Mouse (Mus musculus) 3134 (cell line): ENCODE measurements around the gene Aqp9.

Source experiments
- DNase-seq: peaks from one replicate; pipeline ENCODE4 v3.0.0-alpha.2; 2011; ENCODE audit warnings: low spot score; ENCODE audit not compliant: insufficient read length; ENCODE audit errors: extremely low read depth

The Aqp9 gene

DNA sequence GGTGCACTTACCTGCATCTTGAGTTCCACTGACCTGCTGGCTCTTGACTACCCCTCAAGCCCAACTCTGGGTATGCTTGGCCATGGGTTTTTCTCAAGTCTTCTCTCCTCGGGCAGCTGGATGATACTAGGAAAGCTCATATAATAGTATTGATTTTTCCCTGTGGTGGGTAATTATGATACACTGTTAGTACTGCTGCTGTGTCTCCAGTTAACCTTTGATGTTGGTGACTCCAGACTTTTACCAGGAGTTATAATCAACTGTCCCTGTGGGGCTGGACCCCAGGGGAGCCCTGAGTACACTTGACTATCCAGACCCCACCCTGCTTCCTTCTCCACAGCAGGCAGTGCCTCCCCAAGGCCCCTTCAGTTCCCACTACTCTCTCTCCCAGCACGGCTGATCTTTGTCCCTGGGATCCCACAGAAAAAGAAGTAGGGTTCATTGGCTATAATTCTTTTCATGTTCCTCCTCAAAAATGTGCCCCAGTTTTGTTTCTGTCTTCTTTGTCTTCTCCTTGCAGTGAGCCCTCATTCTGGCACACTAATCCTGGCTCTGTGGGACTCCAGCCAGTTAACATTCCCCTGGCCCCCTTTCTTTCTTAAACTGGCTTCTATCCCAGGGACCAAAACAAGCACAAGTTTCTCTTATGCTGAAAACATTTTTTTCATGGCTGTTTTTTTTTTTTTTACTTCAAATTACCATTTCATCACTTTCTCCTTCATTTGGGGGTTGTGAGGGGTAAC lies 838 bp downstream of the Aqp9 start:
- no peak for DNase-seq

DNA sequence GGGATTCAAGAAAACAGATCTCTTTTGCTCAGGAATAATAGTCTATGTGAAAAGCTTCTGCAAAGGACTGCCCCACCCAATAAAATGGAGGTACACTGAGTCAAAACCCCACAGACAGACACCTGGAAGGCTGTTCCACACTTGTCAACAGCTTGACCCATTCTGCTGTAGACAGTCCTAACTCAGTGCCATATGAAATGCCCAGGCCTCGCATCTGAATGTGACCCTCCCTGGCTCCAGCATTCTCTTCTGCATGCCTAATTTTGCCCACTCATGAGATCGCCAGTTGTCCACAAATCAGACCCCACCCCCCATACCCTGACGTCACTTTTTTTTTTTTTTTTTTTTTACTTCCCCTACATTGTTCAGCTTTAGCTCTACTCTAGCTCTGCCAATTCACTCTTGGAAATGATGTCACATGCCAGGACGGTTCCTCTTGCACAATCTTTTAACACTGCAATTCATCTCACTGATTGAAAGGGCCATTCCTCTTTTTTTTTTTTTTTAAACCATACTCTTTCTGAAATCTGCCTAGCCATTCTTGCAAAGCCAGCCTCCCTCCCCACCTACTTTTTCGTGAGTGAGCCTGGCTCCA lies 1.5 kb downstream of the Aqp9 start:
- no peak for DNase-seq

DNA sequence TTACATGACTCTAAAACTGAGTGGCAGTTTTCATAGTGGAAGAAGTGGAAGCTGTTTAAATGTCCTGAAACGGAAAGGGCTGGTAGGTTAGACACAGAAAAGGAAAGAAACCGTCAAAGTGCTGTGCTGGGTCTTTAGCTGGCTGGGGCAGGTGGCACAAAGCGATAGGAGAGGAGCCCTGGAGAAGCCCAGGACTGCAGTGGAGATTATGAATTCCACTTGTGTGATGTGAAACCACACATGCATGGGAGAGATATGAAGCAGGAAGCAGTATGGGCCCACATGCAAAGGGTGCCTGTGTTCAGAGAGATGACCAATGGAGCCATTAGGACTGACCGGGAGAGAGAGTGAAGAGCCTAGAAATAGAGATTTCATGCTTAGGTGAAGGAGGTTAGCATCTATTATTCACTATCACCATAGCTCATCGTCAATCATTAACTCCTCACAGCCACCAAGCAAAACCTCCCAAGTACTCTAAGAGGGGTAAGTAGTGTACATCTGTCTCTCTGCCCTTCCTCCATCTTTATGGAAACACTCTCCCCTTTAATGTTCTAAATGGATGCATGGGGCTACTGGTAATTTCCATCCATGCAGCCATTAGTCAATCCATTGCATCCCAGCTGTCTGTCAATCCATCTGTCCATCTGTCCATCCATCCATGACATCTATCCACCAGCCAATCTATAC lies 2.3 kb downstream of the Aqp9 start:
- DNase-seq = no peak

DNA sequence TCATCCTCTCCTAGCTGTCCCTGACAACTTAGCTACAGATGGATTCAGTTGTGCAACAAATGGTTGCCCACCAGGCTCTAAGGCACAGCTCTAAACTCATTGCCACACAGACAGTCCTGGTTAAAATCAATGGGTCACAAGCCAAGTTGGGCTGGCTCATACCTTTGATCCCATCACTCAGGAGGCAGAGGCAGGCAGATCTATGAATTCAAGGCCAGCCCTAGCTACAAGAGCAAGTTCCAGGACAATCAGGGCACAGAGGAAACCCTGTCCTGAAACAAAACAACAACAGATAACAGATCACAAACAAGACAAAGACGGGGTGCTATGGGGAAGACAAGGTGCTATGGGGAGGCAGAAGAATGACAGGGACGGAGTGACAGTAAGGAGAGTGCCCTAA lies 3.0 kb downstream of the Aqp9 start:
- no peak for DNase-seq

DNA sequence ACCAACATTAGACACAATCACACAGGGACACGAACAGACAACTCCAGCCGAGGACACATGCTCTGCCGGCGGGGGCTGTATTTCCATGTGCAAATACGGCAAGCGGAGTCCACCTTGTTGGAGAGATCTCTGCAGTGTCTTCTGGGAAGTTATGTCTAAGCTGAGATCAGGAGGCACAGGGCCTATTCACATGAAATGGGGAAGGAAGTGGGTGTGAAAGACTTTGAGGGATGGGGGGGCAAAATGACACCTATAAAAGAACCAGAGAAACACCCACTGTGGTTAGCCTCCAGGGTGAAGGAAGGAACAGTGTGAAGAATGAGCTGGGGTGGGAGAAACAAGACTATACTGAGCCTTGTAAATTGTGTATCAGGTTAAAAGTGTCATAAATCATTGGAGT lies 3.4 kb downstream of the Aqp9 start:
- no peak for DNase-seq

DNA sequence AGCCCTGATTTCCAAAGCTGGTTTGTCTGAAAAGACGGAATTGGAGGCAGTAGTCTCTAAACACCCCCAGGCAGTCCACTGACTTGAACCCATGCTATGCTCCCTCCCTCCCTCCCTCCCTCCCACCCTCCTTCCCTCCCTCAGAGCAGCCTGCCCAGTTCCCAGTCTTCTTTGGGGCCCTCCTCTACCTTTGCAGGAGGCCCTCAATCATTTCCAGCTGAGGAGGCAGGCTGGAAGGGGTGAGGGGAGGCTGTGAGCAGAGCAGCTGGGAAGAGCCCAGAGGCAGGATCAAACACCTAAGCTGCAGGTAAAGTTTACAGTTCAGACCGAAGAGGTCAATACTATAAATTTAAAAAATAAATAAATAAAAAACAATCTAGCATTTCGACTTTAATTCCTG lies 4.1 kb downstream of the Aqp9 start:
- no peak for DNase-seq

DNA sequence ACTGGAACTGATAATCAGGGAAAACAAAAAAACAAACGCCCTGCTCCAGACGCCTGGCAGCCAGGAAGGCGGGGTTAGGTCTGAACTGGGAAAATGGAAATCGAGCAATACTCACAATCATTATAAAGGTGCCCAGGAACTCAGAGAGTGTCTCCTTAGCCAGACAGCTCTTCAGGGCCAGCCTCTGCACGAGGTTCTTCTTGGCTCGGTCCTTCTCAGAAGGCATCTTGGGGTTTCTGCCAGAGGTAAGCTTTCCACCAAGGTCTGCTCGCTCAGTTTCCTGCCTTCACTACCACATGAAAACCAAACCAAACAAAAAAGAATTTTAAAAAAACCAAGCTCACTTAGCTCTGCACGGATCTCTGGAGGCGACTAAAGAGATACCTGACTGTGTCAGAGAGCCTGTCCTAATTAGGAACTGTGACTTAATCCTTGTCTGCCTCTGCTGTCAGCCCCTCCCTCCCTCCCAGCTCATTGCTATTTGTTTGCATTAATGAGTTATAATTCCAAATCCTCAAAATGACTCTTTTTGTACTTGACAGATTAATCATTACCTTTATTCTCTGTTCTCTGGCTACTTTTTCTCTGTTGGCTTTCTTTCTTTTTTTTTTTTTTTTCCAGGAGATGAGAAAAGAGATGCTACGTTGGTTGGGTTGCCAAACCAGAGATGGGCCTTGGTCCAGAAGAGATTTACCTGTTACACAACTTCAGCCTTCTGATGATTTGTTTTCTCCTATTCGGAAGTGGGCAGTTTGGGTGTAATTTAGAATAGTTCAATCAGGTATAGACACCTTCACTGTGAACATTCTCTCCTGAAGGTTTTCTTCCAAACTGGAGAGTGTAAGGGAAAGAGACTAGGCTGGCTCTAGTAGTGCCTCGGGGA lies 5.4 kb downstream of the Aqp9 start:
- no peak for DNase-seq

DNA sequence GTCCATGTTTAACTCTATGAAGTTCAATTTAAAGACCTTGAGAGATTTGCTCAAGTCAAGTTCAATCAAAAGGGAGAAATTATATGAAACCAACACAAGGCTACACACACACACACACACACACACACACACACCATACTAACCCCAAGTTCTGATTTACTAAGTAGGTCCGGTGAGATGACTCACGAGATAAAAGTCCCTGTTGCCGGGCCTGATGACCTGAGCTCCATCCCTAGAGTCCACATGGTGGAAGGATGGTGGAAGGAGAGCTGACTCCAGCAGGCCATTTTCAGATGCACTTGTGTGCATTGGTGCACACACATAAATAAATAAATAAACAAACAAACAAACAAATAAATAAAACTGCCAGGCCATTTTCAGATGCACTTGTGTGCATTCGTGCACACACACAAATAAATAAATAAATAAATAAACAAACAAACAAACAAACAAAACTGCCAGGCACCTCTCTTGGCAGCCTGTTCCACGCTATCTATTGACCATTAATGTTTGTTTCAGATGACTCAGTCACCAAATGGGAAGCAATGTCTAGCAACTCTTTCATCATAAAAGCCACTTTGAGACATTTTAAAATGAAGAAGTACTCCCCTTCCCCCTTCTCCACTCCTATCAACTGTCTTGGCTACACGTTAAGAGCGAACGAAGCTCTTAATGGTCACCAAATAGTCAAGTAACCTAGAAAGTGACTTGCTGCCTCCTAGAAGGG lies 6.2 kb downstream of the Aqp9 start:
- no peak for DNase-seq

DNA sequence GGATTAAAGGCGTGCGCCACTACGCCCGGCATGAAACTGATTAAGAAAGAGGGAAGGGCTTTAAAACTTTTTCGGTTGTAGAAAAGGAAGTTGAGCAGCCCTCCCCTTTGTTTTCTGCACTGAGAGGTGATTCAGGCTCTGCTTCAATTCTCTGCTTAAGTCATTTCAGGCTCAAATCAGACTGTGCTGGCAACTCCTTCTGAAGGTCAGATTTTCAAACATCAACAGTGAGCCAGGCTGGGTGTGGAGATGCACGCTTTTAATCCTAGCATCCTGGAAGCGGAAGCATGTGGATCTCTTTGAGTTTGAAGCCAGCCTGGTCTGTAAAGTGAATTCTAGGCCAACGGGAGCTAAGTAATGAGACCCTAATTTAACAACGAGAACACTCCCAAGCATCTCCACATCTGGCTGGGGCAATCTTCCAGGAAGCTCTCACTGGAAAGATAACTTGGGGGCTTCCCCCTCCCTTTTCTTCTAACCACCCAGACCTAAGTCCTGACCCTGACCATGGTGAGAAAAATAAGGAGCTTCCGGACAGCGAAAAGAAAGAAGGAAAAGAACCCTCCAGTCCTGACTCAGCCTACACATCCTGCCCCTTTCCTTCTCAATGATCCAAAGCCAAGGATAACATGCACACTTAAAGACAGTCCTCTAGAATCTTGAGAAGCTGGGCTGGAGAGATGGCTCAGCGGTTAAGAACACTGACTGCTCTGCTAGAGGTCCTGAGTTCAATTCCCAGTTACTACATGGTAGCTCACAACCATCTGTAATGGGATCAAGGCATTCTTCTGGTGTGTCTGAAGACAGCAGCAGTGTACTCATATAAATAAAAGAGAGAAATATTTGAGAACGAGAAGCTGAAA lies 7.4 kb downstream of the Aqp9 start:
- no peak for DNase-seq

DNA sequence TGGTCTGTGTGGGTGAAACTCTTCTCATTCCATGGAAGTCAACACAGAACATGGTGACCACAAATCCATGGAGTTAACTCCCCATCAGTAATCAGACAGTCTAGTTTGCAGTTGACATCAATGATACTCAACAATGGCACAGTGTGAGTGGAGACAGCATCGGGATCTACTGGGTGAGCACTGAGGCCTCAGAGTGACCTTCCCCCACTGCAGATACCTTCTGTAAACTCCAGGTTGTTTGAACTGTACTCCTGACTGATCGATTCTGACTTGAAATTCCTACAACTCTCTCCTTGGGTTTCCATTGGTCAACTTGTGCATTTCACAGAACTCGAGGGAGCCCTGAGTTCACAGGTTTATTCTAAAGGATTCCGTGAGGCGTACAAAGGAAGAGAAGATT lies 8.8 kb downstream of the Aqp9 start:
- DNase-seq = no peak

DNA sequence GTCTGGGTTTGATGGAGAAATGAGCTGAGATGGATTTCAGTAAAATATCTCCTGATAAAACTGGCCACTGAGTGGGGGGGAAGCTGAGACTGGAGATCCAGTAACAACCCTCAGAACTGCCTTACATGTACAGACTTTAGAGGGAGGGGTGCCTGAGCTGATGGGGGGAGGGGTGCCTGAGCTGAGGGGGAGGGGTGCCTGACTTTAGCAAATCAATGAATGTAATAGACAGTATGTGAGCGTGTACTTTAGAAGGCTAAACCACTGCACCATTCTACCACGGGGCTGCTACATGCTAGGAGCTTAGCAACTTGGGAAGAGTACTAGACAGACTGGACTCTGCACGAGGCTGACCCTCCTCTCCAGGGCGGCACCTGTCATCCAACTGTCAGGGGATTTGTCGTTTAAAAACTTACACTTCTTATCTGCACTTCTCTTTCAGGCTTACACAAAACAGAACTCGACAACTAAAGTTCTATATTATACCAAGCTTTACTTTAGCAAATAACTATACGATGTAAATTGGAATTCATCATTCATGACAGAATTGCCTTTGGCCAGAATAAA lies 9.3 kb downstream of the Aqp9 start:
- DNase-seq = no peak

DNA sequence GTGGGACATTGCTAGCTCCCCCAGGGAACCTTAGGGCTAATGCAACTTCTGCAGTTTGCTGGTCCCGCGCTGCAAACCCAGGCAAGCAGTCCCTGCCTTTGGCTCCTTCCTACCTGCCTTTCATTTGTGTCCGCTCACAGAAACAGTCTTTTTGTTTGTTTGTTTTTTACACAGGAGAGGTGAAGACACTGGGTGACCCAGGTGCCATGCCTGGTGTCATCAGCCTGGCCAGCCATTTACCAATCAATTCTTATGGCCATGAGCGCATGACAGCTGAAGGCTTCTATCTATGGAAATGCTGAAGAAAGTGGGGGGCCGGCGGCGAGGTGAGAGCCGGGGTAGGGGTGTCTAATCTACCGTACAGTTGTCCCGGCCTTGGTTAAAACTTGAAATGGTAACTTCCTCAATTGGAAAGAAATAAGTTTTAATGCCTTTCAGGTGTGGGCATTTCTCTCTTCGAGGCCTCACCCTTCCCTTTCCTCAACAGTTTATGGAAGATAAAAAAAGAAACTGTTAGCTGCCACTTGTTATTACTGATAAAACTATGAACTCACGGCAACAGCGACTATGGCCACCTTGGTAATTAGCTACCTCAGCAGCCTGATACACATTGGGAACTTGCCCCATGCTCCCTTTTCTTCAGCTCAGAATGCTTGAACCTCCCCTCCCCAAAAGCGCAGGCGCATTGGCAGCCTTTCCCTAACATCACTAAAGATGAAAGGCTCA lies 10.4 kb downstream of the Aqp9 start:
- no peak for DNase-seq

DNA sequence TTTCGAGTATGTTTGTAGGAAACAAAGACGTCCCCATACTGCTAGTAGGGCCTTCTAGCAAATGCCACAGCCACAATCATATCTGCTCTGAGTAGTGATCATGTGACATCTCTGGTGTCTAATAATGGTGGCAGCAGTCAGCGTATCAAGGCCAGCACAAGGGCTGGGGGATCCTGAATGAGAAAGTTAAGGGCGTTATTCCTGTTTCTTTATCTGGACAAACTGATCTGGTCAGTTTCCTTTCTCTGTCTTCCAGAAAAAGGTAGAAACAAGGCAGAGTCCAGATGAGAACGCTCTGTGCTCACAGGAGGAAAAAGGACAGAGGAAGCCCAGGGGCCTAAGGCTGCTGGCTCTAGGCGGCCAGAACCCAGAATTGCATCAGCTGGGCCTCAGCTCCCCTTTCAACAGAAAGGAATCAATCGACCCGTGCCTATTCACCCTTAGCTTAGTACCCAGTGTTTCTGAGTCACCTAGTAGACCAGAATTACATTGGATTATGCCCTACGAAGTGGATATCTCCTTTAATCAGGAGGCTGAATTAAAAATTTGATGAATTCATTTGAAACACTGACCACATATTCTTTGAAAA lies 11.9 kb downstream of the Aqp9 start:
- no peak for DNase-seq

DNA sequence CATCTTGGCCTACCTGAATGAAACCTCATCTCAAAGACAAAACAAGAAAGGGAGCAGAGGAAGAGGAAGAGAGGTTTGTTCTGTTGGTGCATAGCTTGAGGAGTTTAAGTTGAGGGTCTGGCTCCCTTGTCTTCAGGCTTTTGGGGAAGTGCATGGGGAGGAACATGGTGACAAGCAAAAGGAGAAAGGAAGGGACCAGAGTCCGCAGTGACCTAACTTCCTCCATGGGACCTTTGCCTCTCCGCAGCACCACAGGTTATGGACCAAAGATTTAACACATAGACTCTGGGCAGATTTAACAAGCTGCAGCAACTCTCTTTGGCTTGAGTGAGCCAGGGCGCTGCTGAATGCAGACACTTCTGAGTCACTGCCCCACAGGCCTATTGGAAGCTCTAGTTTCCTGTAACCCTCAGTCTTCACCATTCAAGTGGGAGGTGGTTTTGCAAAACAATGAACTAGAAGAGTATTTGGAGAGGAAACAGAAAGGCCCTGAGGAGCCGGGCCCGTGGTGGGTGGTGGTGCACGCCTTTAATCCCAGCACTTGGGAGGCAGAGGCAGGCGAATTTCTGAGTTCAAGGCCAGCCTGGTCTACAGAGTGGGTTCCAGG lies 13.0 kb downstream of the Aqp9 start:
- no peak for DNase-seq

DNA sequence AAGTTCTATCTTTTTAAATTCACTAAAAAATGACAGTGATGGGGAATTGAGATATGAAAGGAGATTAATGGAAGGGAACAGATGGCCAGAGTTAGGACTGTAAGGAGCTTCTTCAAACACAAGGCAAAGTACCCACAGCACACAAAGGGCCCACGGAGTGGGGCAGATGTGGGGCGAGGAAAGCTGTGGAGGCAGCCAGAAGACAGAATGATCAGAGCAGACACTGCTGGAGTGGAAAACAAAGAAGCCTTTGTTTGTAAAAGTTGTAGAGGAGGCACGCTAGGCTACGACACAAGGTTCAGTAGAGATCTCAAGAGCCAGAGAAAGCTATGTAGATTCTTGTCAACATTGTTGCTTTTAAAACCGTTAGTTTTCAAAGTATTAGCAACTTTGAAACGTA lies 17.1 kb downstream of the Aqp9 start:
- DNase-seq = no peak

DNA sequence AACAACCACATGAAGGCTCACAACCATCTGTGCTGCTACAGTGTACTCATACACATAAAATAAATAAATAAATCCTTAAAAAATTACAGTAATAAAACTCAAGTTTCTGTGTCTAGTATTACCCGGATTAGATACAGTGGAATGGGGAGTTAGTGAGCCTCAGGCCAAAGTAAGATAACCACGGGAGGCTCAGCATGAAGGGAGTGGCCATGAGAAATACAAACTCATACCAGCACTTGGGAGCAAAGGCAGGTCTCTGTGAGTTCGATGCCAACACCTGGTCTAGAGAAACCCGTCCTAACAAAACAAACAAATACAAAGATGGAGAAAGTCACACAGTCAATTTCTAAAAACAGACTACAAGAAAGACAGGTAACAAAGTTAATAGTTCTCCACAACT lies 18.3 kb downstream of the Aqp9 start:
- no peak for DNase-seq

DNA sequence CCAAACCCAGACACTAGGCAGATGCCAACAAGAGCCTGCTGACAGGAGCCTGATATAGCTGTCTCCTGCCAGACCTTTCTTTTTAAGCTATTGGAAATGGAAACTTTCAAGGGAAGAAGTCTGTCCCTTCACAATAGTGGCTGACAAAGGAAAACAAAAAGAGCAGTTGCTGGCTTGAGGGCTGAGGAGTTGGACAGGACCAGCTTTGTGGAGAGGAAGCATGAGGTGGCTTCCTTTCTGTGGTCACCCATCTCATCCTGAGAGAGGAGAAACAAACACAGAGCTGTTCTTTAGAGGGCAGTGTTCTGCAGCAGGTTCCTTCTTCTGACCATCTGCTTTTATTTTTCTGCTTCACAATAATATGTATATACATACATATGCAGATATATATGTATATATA lies 19.6 kb downstream of the Aqp9 start:
- DNase-seq = no peak

DNA sequence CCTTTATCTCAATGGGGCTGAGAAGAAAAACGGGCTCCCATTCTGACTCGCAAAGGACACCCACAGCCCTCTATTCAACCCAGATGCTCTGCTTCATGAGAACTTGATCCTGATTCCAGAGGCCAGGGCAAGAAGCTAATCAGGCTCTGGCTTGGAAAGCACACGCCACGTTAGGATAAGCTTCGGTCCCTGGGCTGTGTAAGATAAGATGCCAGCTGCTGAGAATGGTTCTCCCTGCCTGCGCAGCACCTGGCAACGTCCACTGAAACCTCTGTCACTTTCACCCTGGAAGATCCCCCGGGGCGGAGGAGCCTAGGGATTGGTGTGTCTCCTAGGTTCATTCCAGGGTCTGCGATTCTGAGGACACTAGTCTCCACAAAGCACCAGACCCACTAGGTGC lies 22.3 kb downstream of the Aqp9 start:
- DNase-seq = no peak
